Mouse (Mus musculus): ENCODE results near the gene Spr.

DNA sequence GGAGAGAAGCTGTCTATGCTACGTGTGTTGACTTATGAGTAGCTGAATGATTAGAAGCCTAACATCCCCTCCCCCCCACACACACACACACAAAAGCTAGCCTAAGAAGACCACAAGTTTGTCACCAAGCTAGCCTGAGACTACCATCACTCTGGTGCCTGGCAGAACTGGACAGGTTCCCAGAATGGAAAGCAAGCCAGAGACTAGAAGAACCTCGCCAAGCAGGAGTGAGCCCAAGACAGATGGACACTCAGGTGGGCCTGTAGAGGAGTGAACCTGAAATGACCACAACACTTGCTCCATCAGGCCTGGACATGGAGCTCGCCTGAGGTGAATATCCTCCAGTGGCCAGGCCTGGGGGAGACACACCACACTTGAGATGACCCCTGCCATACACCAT is 12.8 kb upstream of the Spr start:
- no peak for TF ChIP-seq MYOG (IDR thresholded peaks at IDR 0.05; ENCODE audit: control insufficient read depth in 1 of 3, insufficient read depth in 1 of 3, insufficient read length in 2 of 3, low read depth in 2 of 3)
- no peak for TF ChIP-seq USF1 (IDR thresholded peaks at IDR 0.05; ENCODE audit: low read depth)
- TF ChIP-seq TCF12 (IDR thresholded peaks at IDR 0.05; ENCODE audit: insufficient read depth, poor library complexity, severe bottlenecking) = no peak
- TF ChIP-seq CEBPB (IDR thresholded peaks at IDR 0.05; ENCODE audit: insufficient read depth, poor library complexity, severe bottlenecking) = no peak
- TF ChIP-seq POLR2A (IDR thresholded peaks at IDR 0.05; ENCODE audit: insufficient read length, low read depth) = no peak
- no peak for TF ChIP-seq POLR2AphosphoS2 (IDR thresholded peaks at IDR 0.05; ENCODE audit: insufficient read length, low read depth)

Data from myocyte (in vitro differentiated cells).